Mouse (Mus musculus): ENCODE results near the gene Npas2. TPM values are rescaled to one million over a fixed set of nuclear protein-coding genes. Genes with fewer than 3 reads are reported as not detected.

Npas2 gene
- polyA plus RNA-seq, 2 experiments, result 0.11 TPM

DNA sequence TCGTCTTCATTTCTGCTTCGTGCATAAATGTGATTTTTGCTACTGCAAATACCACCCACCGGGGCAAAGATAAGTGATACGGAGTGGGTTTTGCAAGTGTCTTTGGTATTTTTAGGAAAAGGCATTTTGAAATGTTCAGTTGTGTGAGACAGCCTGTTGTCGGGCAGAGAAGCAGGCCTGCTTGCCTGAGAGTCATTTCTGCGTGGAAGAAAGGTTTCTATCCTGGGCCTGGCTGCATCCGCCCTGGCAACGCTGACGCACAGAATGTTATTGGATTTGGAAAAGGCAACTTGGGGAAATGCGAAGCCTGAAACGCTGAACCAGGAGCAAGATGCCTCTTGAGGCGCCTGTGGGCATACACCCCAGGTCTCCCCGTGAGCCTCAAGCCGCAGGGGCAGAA is 16.3 kb upstream of the Npas2 start:
- 80% methylated on average over 14 of the region's 14 CpGs for WGBS (ENCODE audit: insufficient replicate concordance)
- ATAC-seq (ENCODE audit: insufficient read depth), result no peak

DNA sequence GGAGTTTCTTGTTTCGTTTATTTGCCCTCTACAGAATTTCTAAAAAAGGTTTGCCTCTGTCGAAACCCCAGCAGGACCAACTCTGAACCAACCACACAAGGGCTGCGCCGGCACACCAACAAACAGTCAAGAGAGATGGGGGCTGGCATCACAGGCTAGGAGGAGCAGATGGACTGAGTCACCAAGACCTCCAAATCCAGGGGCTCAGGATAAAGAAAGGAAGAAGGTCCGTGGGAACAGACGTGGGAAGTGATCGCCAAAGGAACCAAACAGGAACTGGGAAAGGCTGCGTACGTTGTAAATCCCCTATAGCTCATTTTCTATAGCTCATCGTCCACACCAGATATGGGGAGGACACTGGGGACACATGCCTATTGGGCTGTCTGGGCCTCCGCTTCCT is 13.7 kb upstream of the Npas2 start:
- H3K36me3 ChIP-seq (replicated peaks; ENCODE audit: control insufficient read depth, insufficient read depth, low read depth), result no peaks in the 10 kb centered on the region
- no peak overlapping the region for H3K9ac ChIP-seq (replicated peaks)
- no peak overlapping the region for H3K4me2 ChIP-seq (ENCODE audit: low read depth)
- H3K9me3 ChIP-seq (ENCODE audit: control insufficient read depth, low read length), result no peaks in the 10 kb centered on the region
- no peak overlapping the region for H3K27ac ChIP-seq
- 69% methylated on average over 11 of the region's 11 CpGs for WGBS (ENCODE audit: insufficient replicate concordance)
- DNase-seq (ENCODE audit: low read depth in 3 of 3, low spot score in 3 of 3) (no peak), ATAC-seq (ENCODE audit: insufficient read depth) (no peak)
- H3K4me3 ChIP-seq (ENCODE audit: insufficient read depth in 1 of 2, low read depth in 2 of 2, low read length in 2 of 2), result no peak overlapping the region
- TF ChIP-seq EP300 (IDR thresholded peaks at IDR 0.05; ENCODE audit: low read depth) (no peak), CTCF (IDR thresholded peaks at IDR 0.05; ENCODE audit: low read depth) (no peak)
- H3K4me1 ChIP-seq (replicated peaks; ENCODE audit: control insufficient read depth in 2 of 2, insufficient read depth in 2 of 2, low read length in 1 of 2), result no peaks in the 10 kb centered on the region
- H3K27me3 ChIP-seq (ENCODE audit: control insufficient read depth, insufficient read depth, low read length), result no peaks in the 10 kb centered on the region

More for the DNA sequence above, 16.3 kb upstream of the Npas2 start:
- Histone ChIP-seq H3K9ac (replicated peaks) (no peak overlapping the region), H3K27me3 (ENCODE audit: control insufficient read depth, insufficient read depth, low read length) (no peaks in the 10 kb centered on the region), H3K4me1 (replicated peaks; ENCODE audit: control insufficient read depth in 2 of 2, insufficient read depth in 2 of 2, low read length in 1 of 2) (no peaks in the 10 kb centered on the region), H3K4me2 (ENCODE audit: low read depth) (no peak overlapping the region), H3K9me3 (ENCODE audit: control insufficient read depth, low read length) (no peaks in the 10 kb centered on the region), H3K4me3 (ENCODE audit: insufficient read depth in 1 of 2, low read depth in 2 of 2, low read length in 2 of 2) (no peak overlapping the region), H3K36me3 (replicated peaks; ENCODE audit: control insufficient read depth, insufficient read depth, low read depth) (no peaks in the 10 kb centered on the region), H3K27ac (no peak overlapping the region)
- no peak for DNase-seq (ENCODE audit: low read depth in 3 of 3, low spot score in 3 of 3)
- no peak for TF ChIP-seq EP300 (IDR thresholded peaks at IDR 0.05; ENCODE audit: low read depth)
- TF ChIP-seq CTCF (IDR thresholded peaks at IDR 0.05; ENCODE audit: low read depth), result no peak

DNA sequence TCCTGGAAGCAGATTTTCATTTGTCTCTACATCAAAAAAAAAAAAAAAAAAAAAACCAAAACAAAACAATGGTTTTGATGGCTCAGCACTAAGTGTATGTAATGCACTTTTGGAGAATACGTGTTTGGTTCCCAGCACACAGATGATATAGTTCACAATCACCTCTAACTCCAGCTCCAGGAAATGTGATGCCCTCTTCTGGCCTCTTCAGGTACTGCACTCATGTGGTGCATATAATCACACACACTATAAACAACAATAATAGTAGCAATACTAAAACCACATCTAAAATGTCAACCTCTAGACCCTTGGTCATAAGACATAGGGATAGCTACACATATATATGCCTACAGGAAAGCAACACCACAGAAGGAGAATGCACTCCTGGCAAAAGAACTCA is 13.0 kb upstream of the Npas2 start:
- ATAC-seq (ENCODE audit: insufficient read depth) (no peak), DNase-seq (ENCODE audit: low read depth in 3 of 3, low spot score in 3 of 3) (no peak)
- H3K4me2 ChIP-seq (ENCODE audit: low read depth), result no peak overlapping the region
- no peak overlapping the region for H3K27ac ChIP-seq
- no peak overlapping the region for H3K9ac ChIP-seq (replicated peaks)
- H3K4me3 ChIP-seq (ENCODE audit: insufficient read depth in 1 of 2, low read depth in 2 of 2, low read length in 2 of 2), result no peak overlapping the region
- 81% methylated on average over 1 of the region's 1 CpGs for WGBS (ENCODE audit: insufficient replicate concordance)
- no peaks in the 10 kb centered on the region for H3K36me3 ChIP-seq (replicated peaks; ENCODE audit: control insufficient read depth, insufficient read depth, low read depth)
- H3K27me3 ChIP-seq (ENCODE audit: control insufficient read depth, insufficient read depth, low read length), result no peaks in the 10 kb centered on the region
- H3K9me3 ChIP-seq (ENCODE audit: control insufficient read depth, low read length), result no peaks in the 10 kb centered on the region
- no peak; the same call in 1 of the 2 replicates for TF ChIP-seq CTCF (IDR thresholded peaks at IDR 0.05; ENCODE audit: low read depth)
- TF ChIP-seq EP300 (IDR thresholded peaks at IDR 0.05; ENCODE audit: low read depth), result no peak
- H3K4me1 ChIP-seq (replicated peaks; ENCODE audit: control insufficient read depth in 2 of 2, insufficient read depth in 2 of 2, low read length in 1 of 2), result no peaks in the 10 kb centered on the region

DNA sequence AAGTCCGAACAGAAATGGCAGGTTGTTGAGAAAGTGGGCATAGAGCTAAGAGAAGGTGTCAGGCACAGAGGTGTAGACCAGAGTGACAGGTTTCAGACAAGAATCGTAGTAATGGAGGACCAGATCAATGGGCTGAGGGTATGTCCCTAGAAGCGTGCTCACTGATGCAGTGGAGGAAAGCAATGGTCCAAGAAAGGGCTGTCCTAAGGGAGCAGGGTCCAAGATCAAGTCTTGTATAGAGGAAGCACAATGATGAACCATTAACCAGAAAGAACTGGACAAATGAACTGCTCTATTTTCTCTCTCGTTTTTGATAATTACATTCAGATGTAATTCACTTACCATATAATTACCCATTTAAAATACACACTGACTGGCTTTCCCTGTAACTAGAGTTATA is 11.6 kb upstream of the Npas2 start:
- WGBS (ENCODE audit: insufficient replicate concordance), result 54% methylated on average over 4 of the region's 4 CpGs
- DNase-seq (ENCODE audit: low read depth in 3 of 3, low spot score in 3 of 3), result no peak
- Histone ChIP-seq H3K4me2 (ENCODE audit: low read depth) (no peak overlapping the region), H3K27ac (no peak overlapping the region), H3K4me3 (ENCODE audit: insufficient read depth in 1 of 2, low read depth in 2 of 2, low read length in 2 of 2) (no peak overlapping the region), H3K9me3 (ENCODE audit: control insufficient read depth, low read length) (no peaks in the 10 kb centered on the region), H3K4me1 (replicated peaks; ENCODE audit: control insufficient read depth in 2 of 2, insufficient read depth in 2 of 2, low read length in 1 of 2) (no peaks in the 10 kb centered on the region; a peak in 1 of 4 replicates), H3K9ac (replicated peaks) (no peak overlapping the region), H3K27me3 (ENCODE audit: control insufficient read depth, insufficient read depth, low read length) (no peaks in the 10 kb centered on the region), H3K36me3 (replicated peaks; ENCODE audit: control insufficient read depth, insufficient read depth, low read depth) (no peaks in the 10 kb centered on the region)
- TF ChIP-seq EP300 (IDR thresholded peaks at IDR 0.05; ENCODE audit: low read depth), result no peak
- no peak for TF ChIP-seq CTCF (IDR thresholded peaks at IDR 0.05; ENCODE audit: low read depth)
- no peak for ATAC-seq (ENCODE audit: insufficient read depth)

DNA sequence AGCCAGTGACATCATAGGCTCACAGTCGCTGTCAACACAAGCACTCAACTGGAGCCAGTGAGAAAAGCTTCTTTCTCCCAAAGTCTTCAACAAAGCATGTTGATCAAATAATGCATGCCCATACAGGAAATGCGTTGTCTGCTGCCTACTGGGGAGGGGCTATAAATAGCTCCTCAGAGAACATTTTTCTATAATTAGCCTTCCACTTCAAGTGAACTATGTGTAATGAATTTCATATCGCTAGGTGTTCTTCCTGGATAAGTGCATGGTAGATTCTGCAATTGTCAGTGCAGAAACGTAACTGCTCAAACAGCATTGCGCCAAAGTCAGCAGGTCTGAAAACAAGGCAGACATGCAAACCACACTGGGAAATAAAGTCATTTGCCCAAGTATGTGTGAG is 7.7 kb upstream of the Npas2 start:
- no peak overlapping the region for H3K4me2 ChIP-seq (ENCODE audit: low read depth)
- no peak for DNase-seq (ENCODE audit: low read depth in 3 of 3, low spot score in 3 of 3)
- no peak for ATAC-seq (ENCODE audit: insufficient read depth)
- no peaks in the 10 kb centered on the region for H3K36me3 ChIP-seq (replicated peaks; ENCODE audit: control insufficient read depth, insufficient read depth, low read depth)
- H3K4me3 ChIP-seq (ENCODE audit: insufficient read depth in 1 of 2, low read depth in 2 of 2, low read length in 2 of 2), result no peak overlapping the region
- H3K9me3 ChIP-seq (ENCODE audit: control insufficient read depth, low read length), result no peaks in the 10 kb centered on the region
- no peaks in the 10 kb centered on the region; a peak in 1 of 4 replicates for H3K4me1 ChIP-seq (replicated peaks; ENCODE audit: control insufficient read depth in 2 of 2, insufficient read depth in 2 of 2, low read length in 1 of 2)
- H3K27me3 ChIP-seq (ENCODE audit: control insufficient read depth, insufficient read depth, low read length), result no peaks in the 10 kb centered on the region
- H3K27ac ChIP-seq, result no peak overlapping the region
- 66% methylated on average over 5 of the region's 5 CpGs for WGBS (ENCODE audit: insufficient replicate concordance)
- TF ChIP-seq CTCF (IDR thresholded peaks at IDR 0.05; ENCODE audit: low read depth), result no peak
- TF ChIP-seq EP300 (IDR thresholded peaks at IDR 0.05; ENCODE audit: low read depth), result no peak
- H3K9ac ChIP-seq (replicated peaks), result no peak overlapping the region
